Mouse (Mus musculus) liver, postnatal 0 days (tissue): ENCODE data around the gene Tmem178.

ENCODE experiments used
- CTCF ChIP-seq: sonication (generic); IDR thresholded peaks from 2 replicates; pipeline ENCODE4 v1.5.1; 2016; ENCODE audit warnings: antibody characterized with exemption, low read depth
- EP300 ChIP-seq: IDR thresholded peaks from 2 replicates; pipeline ENCODE4 v1.6.1; 2016; ENCODE audit warnings: antibody characterized with exemption, low read depth, mild to moderate bottlenecking

DNA sequence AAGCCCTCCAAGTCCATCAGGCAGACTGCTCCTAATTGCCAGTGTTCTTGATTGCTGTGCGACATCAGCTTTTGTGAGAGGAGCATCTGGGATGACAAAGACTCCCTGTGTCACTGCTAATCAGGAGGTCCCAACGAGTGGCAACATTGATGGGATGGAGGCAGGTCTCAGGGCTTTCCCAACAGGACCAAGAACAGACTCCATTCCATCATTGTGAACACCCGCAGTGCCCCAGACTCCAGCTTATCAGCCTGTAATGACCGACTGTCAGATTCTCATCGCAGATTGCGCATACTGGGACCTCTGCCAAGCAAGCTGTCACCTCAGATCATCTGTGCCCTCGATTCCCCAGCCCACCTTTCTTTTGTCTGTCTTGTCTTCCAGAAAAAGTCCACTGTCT lies 7.9 kb downstream of the Tmem178 start:
- TF ChIP-seq CTCF: no peak
- TF ChIP-seq EP300: no peak
